Mouse (Mus musculus): ENCODE data around the gene Mmp15.

Mmp15 gene

DNA sequence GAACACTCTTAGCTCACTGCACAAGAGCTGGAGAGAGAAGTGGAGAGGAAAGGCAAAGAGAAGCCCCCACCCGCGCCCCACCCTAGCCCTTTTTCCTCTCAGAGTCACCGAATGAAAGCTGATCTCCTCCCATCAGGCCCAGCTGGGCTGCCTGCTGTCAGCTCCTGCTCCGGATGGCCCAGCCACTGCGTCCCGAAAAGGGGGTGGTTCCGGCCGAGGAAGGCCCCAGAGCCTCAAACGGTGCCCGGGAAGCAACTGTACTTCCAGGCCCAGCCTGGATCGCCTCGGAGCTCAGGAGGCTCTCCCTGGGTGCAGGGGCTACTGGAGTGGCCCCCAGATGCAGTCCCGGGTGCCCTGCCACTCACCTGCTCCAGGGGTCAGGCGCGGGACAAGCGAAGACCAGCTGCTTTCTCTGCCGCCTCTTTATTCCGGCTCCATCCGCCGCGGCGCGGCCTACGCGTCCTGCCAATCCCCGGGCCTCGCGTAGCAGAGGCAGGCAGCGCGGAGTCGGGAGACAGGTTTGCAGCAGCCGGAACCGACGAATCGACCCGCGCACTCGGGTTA lies 20.8 kb upstream of the Mmp15 start:
- TF ChIP-seq GATA4 (IDR thresholded peaks at IDR 0.05; ENCODE audit: insufficient replicate concordance, low read length) = no peak

DNA sequence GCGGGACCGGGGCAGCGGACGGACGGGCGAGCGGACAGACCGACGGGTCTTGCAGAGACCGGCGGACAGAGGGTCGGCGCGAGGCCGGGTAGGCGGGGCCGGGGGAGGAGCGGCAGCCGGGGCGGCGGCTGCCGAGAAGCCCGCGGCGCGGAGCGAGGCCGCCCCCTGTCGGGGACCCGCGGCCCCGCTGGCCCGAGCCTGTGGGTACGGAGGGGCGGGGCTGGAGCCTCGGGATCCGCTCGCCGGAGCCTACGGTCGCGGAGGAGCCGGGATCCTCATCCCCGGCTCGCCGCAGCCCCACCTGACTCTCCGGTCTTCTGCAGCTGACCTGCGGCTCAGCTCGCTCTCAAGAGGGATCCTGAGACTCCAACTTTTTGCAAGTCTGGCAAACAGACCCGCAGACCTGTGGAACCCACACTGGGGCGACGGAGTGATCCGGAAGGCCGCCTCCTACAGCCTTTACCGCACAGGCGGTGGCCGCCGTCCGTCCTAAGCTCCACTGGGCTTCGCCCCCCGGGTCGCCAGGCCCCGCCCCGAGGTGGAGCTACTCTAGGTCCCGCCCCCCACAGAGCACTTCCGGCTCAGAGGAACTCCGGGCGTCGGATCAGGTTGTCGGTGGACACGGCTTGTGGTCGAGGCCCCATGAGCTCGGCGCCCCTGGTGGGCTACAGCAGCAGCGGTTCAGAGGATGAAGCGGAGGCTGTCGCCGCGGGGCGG lies 20.2 kb upstream of the Mmp15 start, which contains the start of the genes Zfp319 and Usb1:
Gene Zfp319, minus strand, starts transcription at position 231 of the 717 bp plus-strand sequence.
Gene Usb1, plus strand, starts transcription at position 565 of the 717 bp plus-strand sequence.
- TF ChIP-seq GATA4 (IDR thresholded peaks at IDR 0.05; ENCODE audit: insufficient replicate concordance, low read length) = no peak

DNA sequence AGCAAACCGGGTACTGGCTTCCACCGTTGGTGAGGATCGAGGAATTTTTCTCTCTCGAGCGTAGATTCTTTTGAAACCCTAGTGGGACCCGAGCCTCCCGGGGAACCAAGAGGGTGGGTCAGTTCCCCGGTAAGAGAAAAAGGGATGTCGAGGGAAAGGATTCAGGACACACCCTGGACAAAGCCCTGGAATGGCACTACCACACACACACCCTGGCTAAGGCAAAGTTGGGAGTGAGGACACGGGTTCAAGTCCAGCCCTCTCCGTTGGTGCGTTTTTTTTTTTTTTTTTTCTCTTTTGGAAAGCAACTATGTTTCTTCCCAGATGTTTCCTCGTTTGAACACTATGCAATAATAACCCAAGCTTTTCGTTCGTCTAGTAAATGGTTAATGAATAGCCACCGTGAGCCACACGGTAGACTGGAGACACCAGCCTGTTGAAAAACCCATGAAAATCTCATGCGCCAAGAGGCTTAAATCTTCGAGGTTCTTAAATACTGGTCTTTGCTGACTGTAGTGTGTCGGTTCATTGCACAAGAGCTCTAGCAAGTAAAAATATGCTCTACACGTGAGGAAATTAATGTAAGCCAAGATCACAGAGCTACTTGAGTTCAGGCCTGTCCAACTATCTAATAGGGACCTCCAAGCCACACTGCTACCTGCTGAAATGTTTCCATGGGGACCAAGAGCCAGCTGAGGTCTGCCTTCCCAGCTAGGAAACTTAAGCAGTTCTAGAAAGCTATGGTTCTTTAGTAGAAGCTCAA lies 19.4 kb upstream of the Mmp15 start:
- no peak for TF ChIP-seq GATA4 (IDR thresholded peaks at IDR 0.05; ENCODE audit: insufficient replicate concordance, low read length)

GRCm38 (mm10) chr8:95335706-95336105 lies 16.4 kb upstream of the Mmp15 start:
- no peak for TF ChIP-seq GATA4 (IDR thresholded peaks at IDR 0.05; ENCODE audit: insufficient replicate concordance, low read length)

DNA sequence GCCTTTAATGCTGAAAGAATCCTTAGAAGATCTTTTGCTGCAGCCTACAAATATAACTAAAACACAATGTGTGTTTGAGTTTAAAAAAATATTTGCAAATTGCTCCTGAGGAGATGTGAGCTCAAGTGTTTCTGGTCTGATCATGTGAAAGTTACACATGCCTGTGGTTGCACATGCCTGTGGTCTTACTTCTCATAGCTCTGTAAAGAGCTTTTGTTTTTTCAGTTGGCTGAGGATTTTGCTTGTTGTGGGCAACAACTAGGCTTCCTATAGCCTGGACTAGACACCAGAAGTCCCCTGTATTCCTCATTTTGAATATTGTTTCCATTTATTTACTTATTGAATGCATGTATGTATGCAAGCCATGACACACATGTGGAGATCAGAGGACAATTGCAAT lies 15.7 kb upstream of the Mmp15 start:
- no peak for TF ChIP-seq GATA4 (IDR thresholded peaks at IDR 0.05; ENCODE audit: insufficient replicate concordance, low read length)

- TF ChIP-seq GATA4 (IDR thresholded peaks at IDR 0.05; ENCODE audit: insufficient replicate concordance, low read length) = no peak
These were observed 10.3 kb upstream of the Mmp15 start for GRCm38 (mm10) chr8:95341721-95342120.

DNA sequence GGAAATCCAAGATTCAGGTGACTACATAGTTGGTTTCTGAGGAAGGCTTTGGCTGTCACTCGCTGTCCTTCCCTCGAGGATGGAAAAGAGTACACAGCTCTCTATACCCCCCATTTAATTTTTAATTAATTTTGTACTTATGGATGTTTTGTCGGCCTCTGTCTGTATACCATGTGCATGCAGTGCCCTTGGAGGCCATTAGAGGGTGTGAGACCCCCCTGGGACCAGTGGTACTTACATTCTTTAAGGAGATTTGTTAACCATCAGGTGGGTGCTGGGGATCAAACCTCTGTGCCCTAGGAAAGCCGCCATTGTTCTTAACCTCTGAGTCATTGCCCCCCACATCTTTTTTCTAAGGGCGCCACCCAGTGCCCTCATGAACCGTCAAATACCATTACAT lies 7.4 kb upstream of the Mmp15 start:
- TF ChIP-seq GATA4 (IDR thresholded peaks at IDR 0.05; ENCODE audit: insufficient replicate concordance, low read length) = no peak

- no peak for TF ChIP-seq GATA4 (IDR thresholded peaks at IDR 0.05; ENCODE audit: insufficient replicate concordance, low read length)
These were observed 5.2 kb upstream of the Mmp15 start for GRCm38 (mm10) chr8:95346643-95347545.

- TF ChIP-seq GATA4 (IDR thresholded peaks at IDR 0.05; ENCODE audit: insufficient replicate concordance, low read length) = no peak
These were observed 3.7 kb upstream of the Mmp15 start for GRCm38 (mm10) chr8:95348356-95348755.

DNA sequence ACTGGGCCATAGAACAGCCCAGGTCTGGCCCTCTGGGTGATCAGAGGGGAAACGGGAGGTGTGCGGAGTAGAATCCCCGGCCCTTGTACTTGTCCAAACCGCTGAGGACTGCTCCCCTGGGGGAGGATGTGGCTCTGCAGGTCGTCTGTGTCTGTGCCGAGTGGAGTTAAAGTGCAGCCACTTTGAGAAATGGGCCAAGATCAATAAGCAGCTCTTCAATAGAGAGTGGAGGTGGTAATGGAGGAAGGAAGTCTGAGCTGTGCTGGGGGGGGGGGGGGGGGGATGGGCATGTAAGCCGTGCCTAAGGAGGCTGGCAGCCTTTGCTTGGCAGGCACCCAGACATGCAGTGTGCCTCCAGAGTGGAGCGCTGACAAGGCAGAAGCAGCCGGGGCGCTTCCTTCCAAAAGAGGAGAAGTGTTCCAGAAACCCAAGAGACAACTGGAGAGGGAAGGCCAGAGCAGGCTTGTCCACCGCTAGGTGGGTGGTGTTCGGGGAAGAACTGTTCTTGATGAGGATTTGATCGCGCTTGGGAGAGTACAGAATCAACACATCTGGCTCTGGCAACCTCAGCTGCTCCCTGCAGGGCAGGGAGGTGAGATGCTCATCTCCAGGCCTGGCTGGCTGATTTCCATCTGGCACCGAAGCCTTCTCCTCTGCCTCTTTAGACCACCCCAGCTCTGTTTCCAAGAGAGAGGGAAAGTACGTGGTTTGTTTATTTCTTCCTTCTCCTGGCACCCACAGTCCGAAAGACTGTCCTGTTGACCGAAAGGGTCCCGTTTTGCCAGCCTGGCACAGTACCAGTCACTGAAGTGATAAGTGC lies 3.0 kb upstream of the Mmp15 start:
- no peak for TF ChIP-seq GATA4 (IDR thresholded peaks at IDR 0.05; ENCODE audit: insufficient replicate concordance, low read length)

DNA sequence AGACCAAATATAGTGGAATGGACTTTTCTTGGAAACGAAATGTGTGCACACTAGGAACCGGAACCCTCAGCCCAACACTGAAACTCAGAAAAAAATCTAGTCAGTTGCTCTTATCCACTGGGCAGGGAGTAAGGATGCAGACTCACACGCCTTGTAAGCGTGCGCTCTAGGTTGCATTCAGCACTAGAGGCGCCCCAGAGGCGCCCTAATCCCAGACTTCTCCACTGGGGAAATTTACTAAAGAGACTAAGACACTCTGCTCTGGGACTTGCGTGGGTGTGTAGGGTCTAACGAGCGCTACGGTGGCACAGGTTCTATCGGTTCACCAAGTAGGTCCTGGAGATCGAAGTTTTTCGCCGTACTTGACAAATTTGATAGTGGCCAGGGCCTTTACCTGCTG lies 607 bp upstream of the Mmp15 start:
- no peak for TF ChIP-seq GATA4 (IDR thresholded peaks at IDR 0.05; ENCODE audit: insufficient replicate concordance, low read length)

GRCm38 (mm10) chr8:95352871-95353866 lies 1.1 kb downstream of the Mmp15 start:
- TF ChIP-seq GATA4 (IDR thresholded peaks at IDR 0.05; ENCODE audit: insufficient replicate concordance, low read length) = no peak

- no peak for TF ChIP-seq GATA4 (IDR thresholded peaks at IDR 0.05; ENCODE audit: insufficient replicate concordance, low read length)
These were observed 2.5 kb downstream of the Mmp15 start for GRCm38 (mm10) chr8:95354606-95355005.
